Mouse (Mus musculus) stomach, postnatal 0 days (tissue): Measurements from ENCODE around the gene Emc4.

Experiments
- CTCF ChIP-seq: IDR thresholded peaks from 2 replicates; pipeline ENCODE4 v1.5.1; 2016; ENCODE audit warnings: antibody characterized with exemption, low read depth, mild to moderate bottlenecking, moderate library complexity
- EP300 ChIP-seq: optimal IDR thresholded peaks from 2 replicates; pipeline ENCODE3; 2016; ENCODE audit warnings: antibody characterized with exemption

- TF ChIP-seq CTCF (no peak), EP300 (no peak)
Measured at GRCm38 (mm10) chr2:112360012-112360780, 7.6 kb downstream of the Emc4 start.
